Mouse (Mus musculus): ENCODE data around the gene Rhox4g.
"Not testable (repeated sequence)": the region's sequence is repeated elsewhere in the genome, so short reads cannot be mapped to it uniquely, and the experiment has no call there.

Gene Rhox4g

GRCm38 (mm10) chrX:37651227-37651626 is at the start of gene Rhox4g:
Gene Rhox4g, minus strand, starts transcription at chrX:37651327.
- not testable (repeated sequence) for DNase-seq

- DNase-seq: no peak
Observed at GRCm38 (mm10) chrX:37692261-37692660, 41.1 kb upstream of the Rhox4g start.

- no peak for DNase-seq
Observed at GRCm38 (mm10) chrX:37683031-37683715, 32.0 kb upstream of the Rhox4g start.

- DNase-seq: not testable (repeated sequence)
Observed at GRCm38 (mm10) chrX:37673177-37673576, 22.1 kb upstream of the Rhox4g start, which contains the start of gene Rhox2h. Gene Rhox2h, minus strand, starts transcription at chrX:37673277.

GRCm38 (mm10) chrX:37668664-37669063 is 17.5 kb upstream of the Rhox4g start, which contains the start of gene Rhox3h:
Gene Rhox3h, minus strand, starts transcription at chrX:37668764.
- not testable (repeated sequence) for DNase-seq

GRCm38 (mm10) chrX:37643370-37643769 is 7.8 kb downstream of the Rhox4g start, which contains the start of gene Rhox2g:
Gene Rhox2g, minus strand, starts transcription at chrX:37643470.
- not testable (repeated sequence) for DNase-seq

- not testable (repeated sequence) for DNase-seq
Observed at GRCm38 (mm10) chrX:37628512-37628911, 22.6 kb downstream of the Rhox4g start, which contains the start of gene Rhox3g. Gene Rhox3g, minus strand, starts transcription at chrX:37628612.

- DNase-seq: not testable (repeated sequence)
Observed at GRCm38 (mm10) chrX:37607604-37608003, 43.5 kb downstream of the Rhox4g start, which contains the start of gene Rhox4f. Gene Rhox4f, minus strand, starts transcription at chrX:37607704.

All from embryo, embryonic 11 days (tissue).